Mouse (Mus musculus) embryonic facial prominence, embryonic 14.5 days (tissue): ENCODE results near the gene Ccdc13. TPM values are rescaled to one million over a fixed set of nuclear protein-coding genes. Genes with fewer than 3 reads are reported as not detected.
A peak's percentile ranks its signal among the peaks of the same experiment; 100 is the strongest.

Experiments used
- ATAC-seq: fragments of 200-750 bp; cut with Nextera tagmentation; 2 replicates; pipeline ENCODE4 v1.8.0; 2017; ENCODE audit warnings: low read depth, moderate number of reproducible peaks, moderate TSS enrichment
- DNase-seq: peaks from one replicate; pipeline ENCODE4 v3.0.0-alpha.2; 2015; ENCODE audit warnings: low spot score
- H3K27ac ChIP-seq: fragments of 300-500 bp; sonication (generic); replicated peaks from 2 replicates; pipeline ENCODE4 v1.5.1; 2014; ENCODE audit warnings: low read depth, mild to moderate bottlenecking, low read length, moderate library complexity
- H3K27me3 ChIP-seq: fragments of 300-500 bp; sonication (generic); replicated peaks from 2 replicates; pipeline ENCODE4 v1.6.1; 2014; ENCODE audit warnings: low read length; ENCODE audit not compliant: control insufficient read depth, insufficient read depth
- H3K36me3 ChIP-seq: fragments of 300-500 bp; sonication (generic); 2 replicates; pipeline ENCODE4 v1.6.1; 2014; ENCODE audit warnings: low read length, mixed read lengths; ENCODE audit not compliant: control insufficient read depth, insufficient read depth
- H3K4me1 ChIP-seq: fragments of 300-500 bp; sonication (generic); 2 replicates; pipeline ENCODE4 v1.6.1; 2014; ENCODE audit warnings: antibody characterized with exemption, low read length; ENCODE audit not compliant: control insufficient read depth, insufficient read depth
- H3K4me2 ChIP-seq: fragments of 300-500 bp; sonication (generic); 2 replicates; pipeline ENCODE4 v1.6.1; 2014; ENCODE audit warnings: low read depth, mild to moderate bottlenecking, low read length, moderate library complexity, mixed read lengths
- H3K4me3 ChIP-seq: fragments of 300-500 bp; sonication (generic); 2 replicates; pipeline ENCODE4 v1.5.1; 2014; ENCODE audit warnings: low read depth, mild to moderate bottlenecking, low read length
- H3K9ac ChIP-seq: fragments of 300-500 bp; sonication (generic); 2 replicates; pipeline ENCODE4 v1.6.1; 2014; ENCODE audit warnings: low read depth, mild to moderate bottlenecking, low read length, moderate library complexity, mixed read lengths
- H3K9me3 ChIP-seq: fragments of 300-500 bp; sonication (generic); 2 replicates; pipeline ENCODE4 v1.6.1; 2016; ENCODE audit warnings: low read length; ENCODE audit not compliant: control insufficient read depth
- WGBS: fragments of 180-500 bp; shearing (Covaris S2); extraction: QIAGEN DNeasy Blood & Tissue Kit; methylation state at CpG from one replicate; pipeline ENCODE4 v1.1.7; 2014; 5-methylcytosine and 5-hydroxymethylcytosine counted together
- polyA plus RNA-seq: library from polyadenylated mRNA; unstranded; fragments of >200 nt; fragmentation: Nextera tagmentation; extraction: Ambion mirVana; gene quantifications from 2 replicates; pipeline ENCODE4 v1.2.1, GENCODE M21; 2014

Gene Ccdc13
- polyA plus RNA-seq, 1 experiment from 2014 or later, result 1.7 TPM

DNA sequence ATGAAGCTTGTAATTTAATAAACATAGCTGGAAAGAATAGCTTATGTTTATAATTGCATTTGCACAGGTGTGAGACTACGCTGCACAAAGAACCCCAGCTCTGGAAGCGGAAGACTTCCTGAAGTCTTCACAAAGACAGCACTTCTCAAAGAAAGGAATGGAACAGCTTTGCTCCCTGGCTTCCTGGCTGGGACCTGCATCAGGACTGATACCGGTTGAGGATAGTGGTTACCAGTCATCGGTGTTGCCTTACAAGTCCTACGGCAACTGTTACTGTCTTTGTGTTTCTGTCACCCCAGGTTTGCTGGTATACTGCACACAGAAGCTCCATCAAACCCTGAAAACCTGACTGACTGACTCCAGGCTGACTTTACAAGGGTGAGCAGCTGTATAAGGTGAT is 30.2 kb upstream of the Ccdc13 start:
- Histone ChIP-seq H3K27me3 (no peaks in the 10 kb centered on the region), H3K4me1 (no peaks in the 10 kb centered on the region), H3K27ac (no peak overlapping the region), H3K9ac (no peak overlapping the region), H3K36me3 (no peaks in the 10 kb centered on the region), H3K4me3 (no peak overlapping the region), H3K9me3 (no peaks in the 10 kb centered on the region), H3K4me2 (no peak overlapping the region)
- no peak for DNase-seq
- WGBS, result 86% methylated on average over 5 of the region's 5 CpGs
- ATAC-seq, result no peak

GRCm38 (mm10) chr9:121868236-121868635 is 29.0 kb upstream of the Ccdc13 start:
- no peaks in the 10 kb centered on the region for H3K9me3 ChIP-seq
- no peak overlapping the region for H3K9ac ChIP-seq
- WGBS, result 77% methylated on average over 6 of the region's 6 CpGs
- H3K27me3 ChIP-seq, result no peaks in the 10 kb centered on the region
- H3K4me3 ChIP-seq, result no peak overlapping the region
- H3K27ac ChIP-seq, result no peak overlapping the region
- ATAC-seq (no peak), DNase-seq (no peak)
- H3K4me2 ChIP-seq, result no peak overlapping the region
- no peaks in the 10 kb centered on the region for H3K4me1 ChIP-seq
- H3K36me3 ChIP-seq, result no peaks in the 10 kb centered on the region

- Histone ChIP-seq H3K27me3 (no peaks in the 10 kb centered on the region), H3K4me2 (no peak overlapping the region), H3K4me1 (no peaks in the 10 kb centered on the region), H3K36me3 (no peaks in the 10 kb centered on the region), H3K4me3 (no peak overlapping the region), H3K9me3 (no peaks in the 10 kb centered on the region), H3K9ac (no peak overlapping the region), H3K27ac (no peak overlapping the region)
- ATAC-seq (no peak), DNase-seq (no peak)
- WGBS, result 83% methylated on average over 6 of the region's 6 CpGs
These were observed 28.4 kb upstream of the Ccdc13 start for GRCm38 (mm10) chr9:121867632-121868031.

DNA sequence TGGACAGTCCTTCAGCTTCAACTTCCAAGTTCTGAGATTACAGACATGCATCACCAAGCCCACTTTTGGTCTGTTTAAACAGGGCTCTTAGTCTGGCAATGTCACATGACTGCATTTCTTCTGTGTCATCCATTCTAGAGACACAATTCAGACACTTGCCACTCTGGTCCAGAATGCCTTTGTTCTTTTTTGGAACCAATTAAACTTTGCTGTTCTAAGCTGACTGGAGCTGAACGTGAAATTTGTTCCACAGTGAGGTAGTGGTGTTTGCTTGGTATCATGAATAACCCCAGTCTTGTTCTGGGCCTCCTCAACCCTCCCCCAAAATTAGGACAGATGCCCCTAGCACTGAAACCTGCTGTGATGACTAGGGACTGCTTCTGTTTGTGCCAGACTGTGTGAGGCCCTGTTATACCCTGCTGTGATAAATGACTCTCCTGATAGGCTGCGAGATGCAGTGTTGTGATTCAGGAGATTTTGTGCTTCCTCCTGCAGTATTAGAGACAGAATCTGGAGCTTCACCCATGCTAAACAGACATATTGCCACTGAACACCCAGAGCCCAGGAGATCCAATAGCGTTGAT is 26.3 kb upstream of the Ccdc13 start:
- Histone ChIP-seq H3K4me3 (no peak overlapping the region), H3K27me3 (no peaks in the 10 kb centered on the region), H3K4me2 (no peak overlapping the region), H3K36me3 (no peaks in the 10 kb centered on the region), H3K9me3 (no peaks in the 10 kb centered on the region), H3K27ac (no peak overlapping the region), H3K9ac (no peak overlapping the region), H3K4me1 (no peaks in the 10 kb centered on the region)
- DNase-seq (no peak), ATAC-seq (no peak)
- 39% methylated on average over 3 of the region's 3 CpGs for WGBS

DNA sequence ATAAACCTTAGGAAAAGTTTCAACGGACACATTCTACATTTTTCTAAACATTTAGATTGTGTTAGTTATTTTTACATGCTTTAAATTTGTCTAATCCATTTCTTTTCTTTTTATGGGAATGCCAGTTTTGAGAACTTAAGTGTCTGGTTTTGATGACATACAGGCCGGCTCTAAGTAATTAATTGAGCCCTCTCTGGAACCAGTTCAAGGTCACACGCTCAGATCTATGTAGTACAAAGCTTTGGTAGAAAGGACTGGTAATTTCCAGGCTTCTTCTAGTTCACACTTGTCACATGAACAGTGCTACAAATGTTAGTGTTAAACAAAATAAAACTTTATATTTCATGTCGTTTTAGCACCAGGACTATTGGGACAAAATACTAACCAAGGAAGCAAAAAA is 25.6 kb upstream of the Ccdc13 start:
- H3K27ac ChIP-seq, result no peak overlapping the region
- H3K9me3 ChIP-seq, result no peaks in the 10 kb centered on the region
- DNase-seq, result no peak
- WGBS, result 59% methylated on average over 4 of the region's 4 CpGs
- H3K4me1 ChIP-seq, result no peaks in the 10 kb centered on the region
- H3K36me3 ChIP-seq, result no peaks in the 10 kb centered on the region
- H3K27me3 ChIP-seq, result no peaks in the 10 kb centered on the region
- no peak overlapping the region for H3K4me3 ChIP-seq
- no peak overlapping the region for H3K9ac ChIP-seq
- no peak overlapping the region for H3K4me2 ChIP-seq
- ATAC-seq, result no peak

DNA sequence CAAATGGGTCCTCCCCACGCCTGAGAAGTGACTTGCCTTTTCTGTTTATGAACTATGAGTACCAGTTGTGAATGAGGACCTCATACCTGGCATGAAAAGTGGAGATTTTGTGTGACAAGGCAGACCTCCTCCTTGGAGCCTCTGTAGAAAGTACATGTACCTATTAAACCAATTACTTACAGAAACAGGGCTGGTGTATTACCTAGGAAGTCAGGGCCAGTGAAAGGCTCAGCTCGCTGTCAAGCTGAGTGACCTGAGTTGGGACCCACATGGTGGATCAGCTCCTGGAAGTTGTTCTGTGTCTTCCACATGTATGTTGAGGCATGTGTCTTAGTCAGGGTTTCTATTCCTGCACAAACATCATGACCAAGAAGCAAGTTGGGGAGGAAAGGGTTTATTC is 21.7 kb upstream of the Ccdc13 start:
- H3K4me3 ChIP-seq, result no peak overlapping the region
- H3K9ac ChIP-seq, result no peak overlapping the region
- H3K4me2 ChIP-seq, result no peak overlapping the region
- H3K27me3 ChIP-seq, result no peaks in the 10 kb centered on the region
- no peak overlapping the region for H3K27ac ChIP-seq
- 89% methylated on average over 2 of the region's 2 CpGs for WGBS
- DNase-seq, result no peak
- no peaks in the 10 kb centered on the region for H3K36me3 ChIP-seq
- 0 out of 2 replicates have a peak, but pooled peaks cover 6% of the 10 kb centered on the region for H3K4me1 ChIP-seq
- no peaks in the 10 kb centered on the region for H3K9me3 ChIP-seq
- ATAC-seq, result no peak

DNA sequence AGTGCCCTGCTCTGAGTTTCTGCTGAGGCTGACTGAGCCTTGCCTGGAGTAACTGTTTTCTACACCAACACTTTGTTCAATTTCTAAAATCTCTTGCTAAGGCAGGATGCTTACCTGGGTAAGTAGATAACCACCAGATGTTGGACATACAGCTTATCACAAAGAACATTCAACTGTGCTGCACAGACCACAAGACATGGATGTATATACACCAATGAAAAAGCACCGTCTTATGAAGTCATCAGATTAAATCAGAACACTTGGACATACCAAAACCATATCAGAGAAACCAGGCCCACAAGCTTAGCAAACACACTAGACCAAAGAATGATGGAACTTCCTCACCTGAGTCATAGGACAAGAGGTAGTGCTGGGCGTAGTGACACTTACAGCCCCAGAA is 20.1 kb upstream of the Ccdc13 start:
- H3K4me3 ChIP-seq, result no peak overlapping the region
- 95% methylated on average over 2 of the region's 2 CpGs for WGBS
- ATAC-seq, result no peak

GRCm38 (mm10) chr9:121858153-121858488 is 18.9 kb upstream of the Ccdc13 start, which contains the start of gene Higd1a:
Higd1a (minus strand) TSS chr9:121858362.
- Histone ChIP-seq H3K9ac (peak within 1 kb of the TSS; percentile 90), H3K4me1 (0 out of 2 replicates have a peak, but pooled peaks cover 6% of the 10 kb centered on the region), H3K4me2 (peak within 1 kb of the TSS; percentile 91), H3K27ac (peak within 1 kb of the TSS; percentile 96), H3K9me3 (no peaks in the 10 kb centered on the region), H3K36me3 (no peaks in the 10 kb centered on the region), H3K27me3 (no peaks in the 10 kb centered on the region), H3K4me3 (peak within 1 kb of the TSS; percentile 89)
- ATAC-seq (no peak), DNase-seq (no peak)
- WGBS, result 14% methylated on average over 6 of the region's 6 CpGs

More for the DNA sequence above, 20.1 kb upstream of the Ccdc13 start:
- Histone ChIP-seq H3K9ac (no peak overlapping the region), H3K36me3 (no peaks in the 10 kb centered on the region), H3K4me1 (0 out of 2 replicates have a peak, but pooled peaks cover 6% of the 10 kb centered on the region), H3K4me2 (no peak overlapping the region), H3K9me3 (no peaks in the 10 kb centered on the region), H3K27ac (no peak overlapping the region), H3K27me3 (no peaks in the 10 kb centered on the region)
- DNase-seq, result no peak

DNA sequence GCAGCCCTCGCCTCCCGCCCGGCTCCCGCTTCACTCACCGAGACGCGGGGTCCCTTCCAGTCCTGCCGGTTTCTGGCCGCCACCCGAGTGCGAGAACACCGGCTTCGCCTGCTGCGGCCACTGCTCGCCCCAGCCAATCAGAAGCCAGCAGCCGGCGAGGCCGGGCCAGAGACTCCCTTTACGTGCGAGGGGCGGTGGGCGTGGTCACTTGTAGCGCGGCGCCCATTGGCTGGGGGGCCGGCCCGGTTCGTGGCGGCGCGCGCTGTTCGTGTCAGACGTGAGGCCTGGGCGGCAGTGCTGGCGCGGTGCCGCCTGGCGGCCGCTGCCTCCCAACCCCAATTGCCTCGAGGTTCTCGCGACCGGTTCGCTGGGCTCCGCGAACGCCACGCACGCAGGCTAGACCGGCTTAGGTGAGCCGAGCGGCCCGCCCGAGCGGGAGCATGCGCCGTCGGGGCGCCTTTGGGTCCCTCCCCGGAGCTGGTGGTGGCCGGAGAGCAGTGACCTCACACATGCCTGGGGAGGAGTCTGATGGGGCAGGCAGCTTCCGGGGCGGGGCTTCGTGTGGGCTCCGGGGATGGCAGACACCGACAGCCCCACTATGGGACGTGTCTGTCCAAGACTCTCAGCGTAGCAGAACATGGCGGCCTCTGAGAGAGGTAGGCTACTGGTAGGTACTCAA is 18.4 kb upstream of the Ccdc13 start:
- H3K9ac ChIP-seq, result peak overlapping the region; percentile 90
- WGBS, result 2% methylated on average over 50 of the region's 70 CpGs
- H3K36me3 ChIP-seq, result no peaks in the 10 kb centered on the region
- H3K9me3 ChIP-seq, result no peaks in the 10 kb centered on the region
- no peaks in the 10 kb centered on the region for H3K27me3 ChIP-seq
- DNase-seq (peak; percentile 98), ATAC-seq (peak; percentile 99)
- 0 out of 2 replicates have a peak, but pooled peaks cover 6% of the 10 kb centered on the region for H3K4me1 ChIP-seq
- peak overlapping the region; percentile 96 for H3K27ac ChIP-seq
- H3K4me3 ChIP-seq, result peak overlapping the region; percentile 89
- peak overlapping the region; percentile 91 for H3K4me2 ChIP-seq
